Mouse (Mus musculus): Measurements from ENCODE around the gene Upb1.
"Not testable (repeated sequence)": the region's sequence is repeated elsewhere in the genome, so short reads cannot be mapped to it uniquely, and the experiment has no call there.

Upb1 gene

GRCm38 (mm10) chr10:75400958-75401357, at the start of gene Upb1:
Upb1 (plus strand) TSS chr10:75401115.
- peak; percentile 62 for DNase-seq (ENCODE audit: low read depth)

- no peak for DNase-seq (ENCODE audit: low read depth)
Observed at GRCm38 (mm10) chr10:75352541-75352940, 48.4 kb upstream of the Upb1 start.

- peak; percentile 13 for DNase-seq (ENCODE audit: low read depth)
Observed at GRCm38 (mm10) chr10:75353838-75354241, 47.1 kb upstream of the Upb1 start.

GRCm38 (mm10) chr10:75355341-75355740, 45.6 kb upstream of the Upb1 start:
- no peak for DNase-seq (ENCODE audit: low read depth)

GRCm38 (mm10) chr10:75364214-75364690, 36.7 kb upstream of the Upb1 start:
- DNase-seq (ENCODE audit: low read depth): peak; percentile 85

- DNase-seq (ENCODE audit: low read depth): peak; percentile 72
Observed at GRCm38 (mm10) chr10:75364796-75365195, 36.1 kb upstream of the Upb1 start.

- peak; percentile 91 for DNase-seq (ENCODE audit: low read depth)
Observed at GRCm38 (mm10) chr10:75365231-75365633, 35.7 kb upstream of the Upb1 start.

- peak; percentile 39 for DNase-seq (ENCODE audit: low read depth)
Observed at GRCm38 (mm10) chr10:75373655-75374351, 27.1 kb upstream of the Upb1 start.

- DNase-seq (ENCODE audit: low read depth): no peak
Observed at GRCm38 (mm10) chr10:75378688-75379087, 22.2 kb upstream of the Upb1 start.

GRCm38 (mm10) chr10:75390156-75390555, 10.8 kb upstream of the Upb1 start:
- DNase-seq (ENCODE audit: low read depth): peak; percentile 58

GRCm38 (mm10) chr10:75390832-75391231, 10.1 kb upstream of the Upb1 start:
- peak; percentile 35 for DNase-seq (ENCODE audit: low read depth)

GRCm38 (mm10) chr10:75394796-75395195, 6.1 kb upstream of the Upb1 start:
- DNase-seq (ENCODE audit: low read depth): peak; percentile 54

- peak; percentile 98 for DNase-seq (ENCODE audit: low read depth)
Observed at GRCm38 (mm10) chr10:75396966-75397365, 3.9 kb upstream of the Upb1 start.

GRCm38 (mm10) chr10:75405916-75406315, 5.0 kb downstream of the Upb1 start:
- DNase-seq (ENCODE audit: low read depth): no peak

- no peak for DNase-seq (ENCODE audit: low read depth)
Observed at GRCm38 (mm10) chr10:75406755-75407154, 5.8 kb downstream of the Upb1 start.

- DNase-seq (ENCODE audit: low read depth): no peak
Observed at GRCm38 (mm10) chr10:75407741-75408140, 6.8 kb downstream of the Upb1 start.

- not testable (repeated sequence) for DNase-seq (ENCODE audit: low read depth)
Observed at GRCm38 (mm10) chr10:75411343-75412113, 10.6 kb downstream of the Upb1 start.

- no peak for DNase-seq (ENCODE audit: low read depth)
Observed at GRCm38 (mm10) chr10:75412114-75413103, 11.5 kb downstream of the Upb1 start.

GRCm38 (mm10) chr10:75414925-75415324, 14.0 kb downstream of the Upb1 start:
- no peak for DNase-seq (ENCODE audit: low read depth)

GRCm38 (mm10) chr10:75417363-75418042, 16.6 kb downstream of the Upb1 start:
- peak; percentile 65 for DNase-seq (ENCODE audit: low read depth)

- no peak for DNase-seq (ENCODE audit: low read depth)
Observed at GRCm38 (mm10) chr10:75418747-75419146, 17.8 kb downstream of the Upb1 start.
